Mouse (Mus musculus) kidney, postnatal 25 days (tissue): Measurements from ENCODE around the gene Hc.
A peak's percentile ranks its signal among the peaks of the same experiment; 100 is the strongest.

Experiments used
- DNase-seq, 2 experiments: peaks; one replicate each; pipeline ENCODE4 v3.0.0; 2021; ENCODE audit warnings: mixed read lengths in 2 of 2

Gene Hc

GRCm38 (mm10) chr2:35057243-35057642 lies 4.0 kb downstream of the Hc start:
- no peak for DNase-seq

DNA sequence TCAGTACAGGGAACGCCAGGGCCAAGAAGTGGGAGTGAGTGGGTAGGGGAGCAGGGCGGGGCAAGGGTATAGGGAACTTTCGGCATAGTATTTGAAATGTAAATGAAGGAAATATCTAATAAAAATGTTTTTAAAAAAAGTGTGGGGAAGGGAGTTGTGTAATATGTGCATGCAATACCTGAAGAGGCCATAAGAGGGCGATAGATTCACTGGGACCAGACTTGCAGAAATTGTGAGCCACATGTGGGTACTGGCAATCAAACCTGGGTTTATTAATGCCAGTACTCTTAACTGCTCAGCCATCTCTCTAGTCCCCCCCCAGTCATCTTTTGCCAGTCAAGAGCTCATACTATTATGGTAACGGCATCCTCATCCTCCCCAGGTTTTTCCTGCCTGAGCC lies 12.4 kb downstream of the Hc start:
- DNase-seq, result peak in 1 of 2 experiments; percentile 57

DNA sequence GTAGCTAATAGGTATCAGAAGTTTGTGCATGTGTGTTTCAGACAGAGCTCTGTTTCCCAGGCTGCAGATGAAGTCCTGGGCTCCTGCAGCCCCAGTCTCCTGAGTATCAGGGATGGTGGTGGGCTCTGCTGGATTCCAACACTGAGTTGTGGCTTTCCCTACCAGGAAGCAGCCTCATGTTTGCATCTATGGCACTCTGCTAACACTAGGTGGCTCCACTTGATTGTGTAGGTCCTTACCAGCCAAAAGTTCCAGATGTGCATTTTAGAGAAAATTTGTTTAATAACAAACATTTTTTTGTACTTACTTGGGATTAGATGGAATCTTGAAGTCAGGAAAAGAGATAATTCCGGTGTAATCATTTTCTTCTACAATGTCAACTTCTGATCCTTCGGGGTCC lies 16.3 kb downstream of the Hc start:
- DNase-seq, result peak; percentile 45 to 48

DNA sequence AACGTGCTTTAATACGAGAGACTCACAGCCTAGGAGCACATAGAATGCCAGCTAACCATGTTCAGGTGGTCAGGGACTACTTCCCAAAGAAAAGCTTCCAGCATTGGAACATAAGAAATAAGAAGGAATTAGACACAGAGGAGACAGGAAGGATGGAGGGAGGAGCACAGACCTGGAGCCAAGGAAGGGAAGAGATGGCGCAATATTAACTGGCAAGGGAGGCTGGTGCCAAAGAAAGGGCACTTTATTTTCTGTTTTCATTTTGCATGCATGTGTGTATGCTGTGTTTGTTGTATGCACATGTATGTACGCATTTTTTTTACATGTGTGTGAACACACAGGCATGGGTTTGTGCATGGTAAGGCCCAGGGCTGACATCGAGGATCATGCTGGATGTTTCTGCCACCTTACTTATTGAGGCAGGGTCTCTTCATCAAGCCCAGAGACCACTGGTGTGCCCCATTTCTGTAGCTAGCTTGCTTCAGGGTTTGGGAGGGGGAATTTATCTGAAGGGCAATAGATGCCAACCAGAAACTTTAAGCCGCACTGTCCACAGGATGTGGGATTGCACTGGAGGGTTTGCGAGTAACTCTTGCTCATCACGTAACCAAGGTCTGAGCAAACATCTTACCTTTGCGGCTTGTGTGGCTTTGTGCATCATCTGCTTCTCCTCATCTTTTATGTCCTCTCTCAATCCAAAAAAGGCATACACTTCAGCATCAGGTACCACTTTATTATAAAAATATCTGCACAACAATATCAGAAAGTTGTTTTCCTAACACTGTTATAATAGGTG lies 22.5 kb downstream of the Hc start:
- DNase-seq, result no peak

DNA sequence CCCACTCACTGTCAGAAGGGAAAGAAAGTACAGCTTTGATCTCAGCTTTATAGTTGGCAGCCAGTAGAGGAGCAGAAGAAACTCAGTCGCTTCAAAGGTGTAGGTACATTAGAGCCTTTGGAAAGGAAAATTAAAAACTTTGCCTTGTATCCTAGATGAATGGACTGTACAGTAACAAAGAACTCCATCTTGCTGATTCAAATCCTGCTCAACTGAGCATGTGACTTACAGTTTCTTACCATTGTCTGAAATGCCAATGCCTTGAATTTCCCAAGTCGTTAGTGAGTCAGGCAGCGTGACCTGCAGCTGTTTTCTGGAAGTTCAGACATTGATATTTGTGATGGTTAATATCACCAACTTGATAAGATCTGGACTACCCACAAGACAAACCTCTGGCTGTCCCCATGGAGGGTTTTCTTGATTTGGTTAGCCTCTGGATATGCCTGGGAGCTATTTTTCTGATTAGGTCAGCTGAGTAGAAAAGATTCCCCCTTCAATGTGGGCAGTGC lies 36.5 kb downstream of the Hc start:
- DNase-seq, result no peak

DNA sequence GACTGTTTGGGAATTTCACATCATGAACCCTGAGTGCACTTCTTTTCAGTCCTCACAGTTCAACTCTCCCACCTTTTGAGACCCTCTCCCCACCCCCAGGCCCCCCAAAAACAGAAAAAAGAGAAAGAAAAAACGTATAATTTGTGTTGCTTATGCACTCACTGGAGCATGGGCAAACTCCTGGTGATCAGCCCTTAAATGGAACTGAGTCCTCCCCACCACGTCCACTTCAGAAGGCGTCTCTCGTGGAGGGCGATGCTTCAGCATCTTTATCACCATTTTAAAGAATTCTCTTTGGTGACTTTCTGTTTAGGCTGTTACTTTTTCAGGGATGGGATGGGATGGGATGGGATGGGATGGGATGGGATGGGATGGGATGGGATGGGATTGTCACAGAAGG lies 39.4 kb downstream of the Hc start:
- DNase-seq, result no peak

GRCm38 (mm10) chr2:35015861-35016260 lies 45.4 kb downstream of the Hc start:
- no peak for DNase-seq

DNA sequence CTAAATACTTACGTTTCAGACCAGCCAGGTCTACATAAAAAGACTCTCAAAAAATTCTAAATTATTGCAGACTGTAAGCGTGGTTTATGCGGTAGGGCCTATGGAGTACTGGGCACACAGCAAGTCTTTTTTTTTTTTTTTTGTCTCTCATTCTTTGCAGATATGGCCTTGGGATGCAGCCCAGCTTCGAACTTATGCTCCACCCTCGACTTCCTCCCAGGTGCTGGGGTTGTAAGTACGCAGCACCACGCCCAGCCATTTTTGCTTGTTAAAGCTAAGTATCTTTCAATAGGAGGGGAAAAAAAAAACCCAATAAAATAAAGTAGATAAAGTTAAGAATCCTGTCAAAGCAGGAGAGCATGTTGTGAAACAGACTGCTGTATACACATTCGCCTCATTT lies 49.6 kb downstream of the Hc start:
- DNase-seq, result no peak

- DNase-seq, result no peak
Observed at GRCm38 (mm10) chr2:34998956-34999355, 62.3 kb downstream of the Hc start.

- no peak for DNase-seq
Observed at GRCm38 (mm10) chr2:34996506-34996905, 64.7 kb downstream of the Hc start.

DNA sequence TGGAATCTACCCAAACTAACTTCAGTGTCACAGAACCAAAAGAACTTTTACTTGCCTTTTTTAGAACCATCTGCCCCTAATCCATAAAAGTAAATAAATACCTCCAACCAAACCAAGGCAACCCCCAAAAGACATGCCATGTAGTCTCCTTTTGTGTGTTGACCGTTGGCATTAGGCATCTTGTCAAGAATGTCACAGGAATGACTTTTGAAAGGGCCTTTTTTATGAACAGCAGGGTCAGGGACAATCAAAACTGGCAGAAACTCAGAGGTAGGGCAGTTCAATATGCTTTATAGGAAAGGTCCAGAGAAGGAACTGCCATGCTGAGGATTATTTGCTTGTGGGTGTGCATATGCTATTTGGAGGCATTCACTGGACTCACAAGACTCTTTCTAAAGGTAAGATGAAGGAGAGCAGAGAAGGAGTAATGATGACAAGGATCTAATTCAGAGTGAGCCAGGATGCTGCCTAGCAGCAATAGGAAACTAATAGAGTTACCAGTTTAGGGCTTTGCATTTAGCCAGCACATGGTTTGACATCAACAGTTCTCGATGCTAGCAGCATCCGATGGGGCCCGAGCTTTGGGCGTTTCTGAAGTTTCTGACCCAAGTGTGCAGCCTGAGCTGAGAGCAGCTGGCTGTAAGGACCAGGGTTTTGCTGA lies 67.4 kb downstream of the Hc start:
- no peak for DNase-seq

GRCm38 (mm10) chr2:34992729-34993695 lies 68.2 kb downstream of the Hc start:
- DNase-seq, result no peak

GRCm38 (mm10) chr2:34991966-34992365 lies 69.3 kb downstream of the Hc start:
- DNase-seq, result no peak

- no peak for DNase-seq
Observed at GRCm38 (mm10) chr2:34989749-34990148, 71.5 kb downstream of the Hc start.

GRCm38 (mm10) chr2:34987595-34987994 lies 73.6 kb downstream of the Hc start:
- DNase-seq, result no peak

GRCm38 (mm10) chr2:34984885-34985284 lies 76.4 kb downstream of the Hc start:
- no peak for DNase-seq

DNA sequence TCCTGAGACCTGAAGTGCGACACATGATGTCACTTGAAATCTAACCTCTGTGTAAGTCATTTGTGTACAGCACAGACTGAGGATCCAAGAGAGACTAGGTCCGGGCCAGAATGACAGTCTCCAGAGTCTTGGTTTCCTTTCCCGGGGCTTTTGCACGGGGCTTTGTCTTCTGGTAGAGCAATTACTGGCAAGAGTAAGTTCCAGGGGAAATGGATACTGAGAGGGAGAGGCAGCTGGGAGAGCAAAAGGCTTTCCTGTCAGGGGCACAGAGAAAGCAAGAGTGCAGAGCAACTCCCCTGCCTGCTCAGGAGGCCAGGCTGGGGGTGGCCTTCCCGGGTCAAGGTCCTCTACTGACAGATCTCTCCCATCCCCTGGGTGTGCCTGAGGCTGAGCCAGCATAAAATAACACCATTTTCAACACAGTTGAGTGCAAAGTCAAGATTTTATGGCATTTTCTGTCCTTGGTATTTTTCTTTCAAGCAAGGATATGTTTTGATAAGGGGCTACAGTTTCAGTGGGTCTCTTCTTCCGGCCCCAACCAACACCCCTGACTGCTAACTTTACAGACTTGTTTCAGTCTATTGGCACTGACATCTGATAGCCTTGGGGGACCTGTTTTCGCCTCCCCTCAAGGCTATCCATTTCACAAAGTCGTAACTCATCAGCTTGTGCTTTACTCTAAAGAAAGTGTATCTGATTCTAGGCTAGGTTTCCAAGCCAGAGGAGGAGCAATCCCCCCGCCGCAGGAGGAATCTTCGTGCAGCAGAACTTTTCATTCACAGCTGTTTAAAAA lies 78.1 kb downstream of the Hc start:
- peak; percentile 32 to 65 for DNase-seq

GRCm38 (mm10) chr2:34982096-34982724 lies 79.0 kb downstream of the Hc start:
- no peak for DNase-seq

GRCm38 (mm10) chr2:34979459-34980011 lies 81.7 kb downstream of the Hc start:
- DNase-seq, result no peak

DNA sequence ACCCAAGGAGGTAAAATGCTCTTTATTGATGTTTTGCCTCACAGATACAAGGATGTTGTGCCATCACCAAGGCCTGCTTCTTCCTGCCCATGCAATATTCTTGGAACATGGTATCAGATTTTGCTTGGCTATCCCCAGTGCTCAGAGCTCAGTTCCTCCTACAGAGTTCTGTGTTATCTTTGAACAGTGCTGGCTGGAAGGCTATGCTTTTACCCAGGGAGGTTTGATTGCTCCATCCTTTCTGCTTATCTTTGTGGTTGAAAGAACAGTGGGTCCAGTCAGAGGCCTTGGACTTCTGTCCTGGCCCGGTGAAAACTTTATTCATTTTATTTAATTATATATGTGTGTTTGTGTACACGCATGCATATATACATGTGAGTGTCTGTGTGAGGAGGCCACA lies 83.0 kb downstream of the Hc start:
- no peak for DNase-seq

GRCm38 (mm10) chr2:34976945-34977658 lies 84.1 kb downstream of the Hc start:
- no peak for DNase-seq
